Mouse (Mus musculus) forebrain, embryonic 15.5 days (tissue): Measurements from ENCODE around the gene Rassf4. TPM values are rescaled to one million over a fixed set of nuclear protein-coding genes. Genes with fewer than 3 reads are reported as not detected.
A peak's percentile ranks its signal among the peaks of the same experiment; 100 is the strongest.
"Not testable (repeated sequence)": the region's sequence is repeated elsewhere in the genome, so short reads cannot be mapped to it uniquely, and the experiment has no call there.

Experiments used
- ATAC-seq: fragments of 200-750 bp; cut with Nextera tagmentation; replicated peaks from 2 replicates; pipeline ENCODE4 v1.8.0; 2017; ENCODE audit warnings: mild to moderate bottlenecking, moderate TSS enrichment, moderate library complexity
- H3K27ac ChIP-seq: fragments of 300-500 bp; sonication (generic); replicated peaks from 2 replicates; pipeline ENCODE4 v1.5.1; 2015; ENCODE audit warnings: mild to moderate bottlenecking, inconsistent platforms
- H3K27me3 ChIP-seq: fragments of 300-500 bp; sonication (generic); 2 replicates; pipeline ENCODE4 v1.6.1; 2015; ENCODE audit warnings: inconsistent platforms
- H3K36me3 ChIP-seq: fragments of 300-500 bp; sonication (generic); 2 replicates; pipeline ENCODE4 v1.6.1; 2015; ENCODE audit warnings: mild to moderate bottlenecking, inconsistent platforms
- H3K4me1 ChIP-seq: fragments of 300-500 bp; sonication (generic); 2 replicates; pipeline ENCODE4 v1.6.1; 2015; ENCODE audit warnings: inconsistent platforms
- H3K4me2 ChIP-seq: fragments of 300-500 bp; sonication (generic); replicated peaks from 2 replicates; pipeline ENCODE4 v1.6.1; 2015; ENCODE audit warnings: mild to moderate bottlenecking, inconsistent platforms
- H3K4me3 ChIP-seq: fragments of 300-500 bp; sonication (generic); 2 replicates; pipeline ENCODE4 v1.5.1; 2015; ENCODE audit warnings: mild to moderate bottlenecking, inconsistent platforms
- H3K9ac ChIP-seq: fragments of 300-500 bp; sonication (generic); replicated peaks from 2 replicates; pipeline ENCODE4 v1.6.1; 2015; ENCODE audit warnings: mild to moderate bottlenecking, inconsistent platforms
- H3K9me3 ChIP-seq: fragments of 300-500 bp; sonication (generic); 2 replicates; pipeline ENCODE4 v1.6.1; 2016; ENCODE audit warnings: inconsistent platforms
- WGBS: fragments of 180-500 bp; shearing (Covaris S2); methylation state at CpG from one replicate; pipeline ENCODE4 v1.1.7; 2015; ENCODE audit warnings: mixed read lengths; 5-methylcytosine and 5-hydroxymethylcytosine counted together
- polyA plus RNA-seq: library from polyadenylated mRNA; unstranded; fragments of >200 nt; fragmentation: Nextera tagmentation; extraction: Ambion mirVana; gene quantifications from 2 replicates; pipeline ENCODE4 v1.2.1, GENCODE M21; 2015

Gene Rassf4
- polyA plus RNA-seq, 1 experiment from 2014 or later: 10.2 TPM

DNA sequence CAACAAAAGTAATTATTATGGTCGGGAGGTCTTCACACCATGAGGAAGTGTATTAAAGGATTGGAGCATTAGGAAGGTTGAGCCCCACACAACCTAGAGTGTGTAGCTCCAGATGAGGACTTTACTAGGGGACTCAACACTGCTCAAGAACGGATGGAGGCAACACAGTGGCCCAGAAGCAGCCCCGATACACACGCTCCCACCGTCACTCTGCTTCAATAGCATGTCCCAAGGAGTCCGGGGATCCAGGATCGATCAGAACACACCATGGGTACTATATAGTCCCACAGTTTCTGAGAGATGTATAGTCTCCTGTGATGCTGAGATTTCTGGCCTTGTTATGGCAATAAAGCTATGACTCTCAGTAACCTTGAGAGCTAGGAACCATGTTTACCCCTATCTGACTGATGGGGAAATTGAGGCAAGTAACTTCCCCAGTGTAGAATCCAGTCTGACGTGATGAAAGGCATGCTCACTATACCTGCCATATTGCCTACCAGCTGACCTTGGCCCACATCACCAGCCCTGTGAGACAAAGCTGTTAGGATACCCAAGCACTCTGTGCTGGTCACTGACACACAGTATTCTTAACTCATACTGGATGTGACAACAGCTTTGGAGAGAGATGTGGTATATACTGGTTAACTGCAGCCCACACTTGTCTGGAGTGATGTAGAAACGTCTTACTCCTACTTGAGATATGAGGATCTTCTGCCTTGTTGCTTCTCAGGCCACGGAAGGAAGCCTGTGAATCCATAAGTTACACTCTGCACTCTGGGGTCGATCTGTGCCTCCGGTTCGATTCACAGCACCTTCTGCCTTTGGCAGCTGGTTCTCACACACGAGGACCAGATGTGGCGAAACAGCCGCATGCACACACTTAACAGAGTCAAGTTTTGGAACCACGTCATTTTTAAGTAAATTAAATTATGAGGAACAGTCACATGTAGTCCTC is 39.7 kb downstream of the Rassf4 start:
- Histone ChIP-seq H3K4me1 (peaks cover 8% of the 10 kb centered on the region; the same call in 1 of the 2 replicates), H3K4me2 (no peak overlapping the region), H3K9ac (no peak overlapping the region), H3K4me3 (no peak overlapping the region), H3K27ac (no peak overlapping the region), H3K9me3 (no peaks in the 10 kb centered on the region), H3K27me3 (no peaks in the 10 kb centered on the region), H3K36me3 (no peaks in the 10 kb centered on the region)
- WGBS: 92% methylated on average over 17 of the region's 17 CpGs
- ATAC-seq: no peak

GRCm38 (mm10) chr6:116632129-116632528 is 41.6 kb downstream of the Rassf4 start:
- no peak for ATAC-seq
- whole genome bisulfite sequencing: 48% methylated on average over 1 of the region's 1 CpGs
- Histone ChIP-seq H3K27me3 (no peaks in the 10 kb centered on the region), H3K9ac (no peak overlapping the region), H3K4me2 (no peak overlapping the region), H3K4me1 (peaks cover 17% of the 10 kb centered on the region), H3K36me3 (no peaks in the 10 kb centered on the region), H3K27ac (no peak overlapping the region), H3K4me3 (no peak overlapping the region), H3K9me3 (no peaks in the 10 kb centered on the region)

DNA sequence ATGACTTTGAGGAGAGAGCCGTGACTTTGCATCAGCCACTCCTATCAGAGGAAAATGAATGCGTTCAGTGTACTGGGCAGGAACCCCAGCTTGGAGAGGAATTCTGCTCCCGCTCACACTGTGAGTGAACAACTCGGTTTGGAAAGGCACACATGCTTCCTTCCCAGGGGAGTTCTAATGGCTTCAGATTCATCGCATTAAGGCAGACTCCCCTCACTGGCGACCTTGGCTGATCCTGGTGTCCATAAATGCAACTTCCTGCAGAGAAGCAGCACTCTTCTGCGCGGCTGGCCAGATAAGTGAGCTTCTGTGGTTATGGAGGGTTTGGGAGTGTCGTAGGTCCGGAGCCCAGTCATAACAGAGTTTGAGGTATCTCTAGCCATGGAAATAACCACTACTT is 44.0 kb downstream of the Rassf4 start:
- Histone ChIP-seq H3K9ac (no peak overlapping the region), H3K27me3 (no peaks in the 10 kb centered on the region), H3K4me2 (no peak overlapping the region), H3K4me1 (peaks cover 26% of the 10 kb centered on the region), H3K9me3 (no peaks in the 10 kb centered on the region), H3K27ac (peak overlapping the region; percentile 95; the same call in 1 of the 2 replicates), H3K36me3 (peaks cover 18% of the 10 kb centered on the region), H3K4me3 (no peak overlapping the region)
- no peak for ATAC-seq
- WGBS: 91% methylated on average over 10 of the region's 10 CpGs

DNA sequence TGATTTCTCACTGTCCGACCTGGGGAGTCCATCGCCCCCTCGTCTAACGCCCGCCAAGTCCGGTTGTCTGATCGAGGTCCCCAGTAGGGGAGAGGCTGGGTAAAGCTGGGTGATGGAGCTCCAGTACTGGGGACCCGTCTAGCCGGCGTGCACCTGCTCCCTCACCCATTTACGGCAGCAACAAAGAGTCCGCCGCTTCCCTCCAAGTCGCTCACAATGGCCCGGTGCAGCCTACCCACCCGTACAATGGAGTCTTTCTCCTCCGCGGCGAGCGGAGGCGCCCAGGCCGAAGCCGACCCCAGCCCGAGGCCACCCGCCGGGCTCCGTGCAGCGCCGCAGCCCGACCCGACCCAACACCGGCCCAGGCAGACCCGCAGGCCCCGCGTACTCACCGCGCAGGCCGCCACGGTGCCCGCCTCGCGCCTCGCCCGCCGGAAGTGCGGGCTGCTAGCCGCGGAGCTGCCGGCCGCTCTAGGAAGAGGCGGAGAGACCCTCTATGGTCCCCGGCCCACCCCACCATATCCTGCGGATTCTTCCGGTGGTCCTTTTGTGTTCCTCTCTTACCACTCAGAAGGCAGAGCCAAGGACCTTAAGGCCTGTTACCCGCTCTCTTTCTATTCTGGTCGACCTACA is 45.1 kb downstream of the Rassf4 start, which contains the start of gene Zfp422:
Gene Zfp422 (minus strand): TSS at position 461 of the 633 bp plus-strand sequence.
- peak within 1 kb of the TSS; percentile 100 for H3K9ac ChIP-seq
- WGBS: under 1% methylated on average over 55 of the region's 56 CpGs
- H3K27me3 ChIP-seq: no peaks in the 10 kb centered on the region
- H3K4me2 ChIP-seq: peak within 1 kb of the TSS; percentile 65
- H3K9me3 ChIP-seq: no peaks in the 10 kb centered on the region
- H3K36me3 ChIP-seq: peaks cover 27% of the 10 kb centered on the region
- peak within 1 kb of the TSS; percentile 97 for H3K4me3 ChIP-seq
- ATAC-seq: peak; percentile 98
- H3K27ac ChIP-seq: peak within 1 kb of the TSS; percentile 95
- H3K4me1 ChIP-seq: peaks cover 26% of the 10 kb centered on the region

GRCm38 (mm10) chr6:116628095-116628494 is 45.7 kb downstream of the Rassf4 start:
- 9% methylated on average over 9 of the region's 9 CpGs for WGBS
- peak overlapping the region; percentile 65 for H3K4me2 ChIP-seq
- H3K4me3 ChIP-seq: peak overlapping the region; percentile 97
- H3K4me1 ChIP-seq: peaks cover 26% of the 10 kb centered on the region
- ATAC-seq: no peak
- peak overlapping the region; percentile 95 for H3K27ac ChIP-seq
- peak overlapping the region; percentile 100 for H3K9ac ChIP-seq
- H3K27me3 ChIP-seq: no peaks in the 10 kb centered on the region
- no peaks in the 10 kb centered on the region for H3K9me3 ChIP-seq
- H3K36me3 ChIP-seq: peaks cover 27% of the 10 kb centered on the region

GRCm38 (mm10) chr6:116626417-116626816 is 47.3 kb downstream of the Rassf4 start:
- ATAC-seq, H3K4me3 ChIP-seq: not testable (repeated sequence)
- 95% methylated on average over 9 of the region's 9 CpGs for WGBS

DNA sequence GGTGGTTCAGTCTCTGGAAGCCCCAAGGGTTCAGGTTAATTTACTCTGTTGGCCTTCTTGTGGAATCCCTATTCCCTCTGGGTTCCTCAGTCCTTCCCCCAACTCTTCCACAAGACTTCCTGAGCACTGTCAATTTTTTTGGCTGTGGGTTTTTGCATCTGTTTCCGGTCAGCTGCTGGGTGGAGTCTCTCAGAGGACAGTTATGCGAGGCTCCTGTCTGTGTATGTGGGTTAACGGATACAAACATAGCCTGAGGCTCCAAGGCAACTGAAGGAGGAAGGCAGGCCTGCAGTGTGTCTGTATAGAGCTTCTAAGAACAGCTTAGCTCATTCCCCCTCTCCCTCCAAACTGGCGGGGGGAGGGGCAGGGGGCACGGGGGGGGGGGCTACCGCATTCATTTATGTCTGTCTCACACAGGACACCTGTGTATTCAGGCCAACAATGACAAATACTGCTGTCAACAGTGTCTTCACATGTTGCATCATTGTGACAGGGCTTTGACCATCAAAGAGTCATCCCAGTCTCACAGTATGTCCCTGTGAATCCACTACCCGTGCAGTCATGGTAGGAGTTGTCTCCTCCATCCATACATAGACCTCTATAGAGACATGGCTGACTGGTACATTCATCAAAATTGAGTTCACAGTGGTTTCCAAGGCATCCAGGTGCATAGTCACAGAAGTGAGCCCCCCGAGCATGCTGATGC is 52.3 kb downstream of the Rassf4 start:
- H3K4me2 ChIP-seq: no peak overlapping the region
- 73% methylated on average over 8 of the region's 8 CpGs for WGBS
- H3K36me3 ChIP-seq: peaks cover 21% of the 10 kb centered on the region

More at GRCm38 (mm10) chr6:116626417-116626816, 47.3 kb downstream of the Rassf4 start:
- Histone ChIP-seq H3K4me1 (peaks cover 26% of the 10 kb centered on the region), H3K36me3 (peaks cover 27% of the 10 kb centered on the region)
- not testable (repeated sequence) for H3K9ac ChIP-seq, H3K27me3 ChIP-seq, H3K27ac ChIP-seq, H3K9me3 ChIP-seq, H3K4me2 ChIP-seq

DNA sequence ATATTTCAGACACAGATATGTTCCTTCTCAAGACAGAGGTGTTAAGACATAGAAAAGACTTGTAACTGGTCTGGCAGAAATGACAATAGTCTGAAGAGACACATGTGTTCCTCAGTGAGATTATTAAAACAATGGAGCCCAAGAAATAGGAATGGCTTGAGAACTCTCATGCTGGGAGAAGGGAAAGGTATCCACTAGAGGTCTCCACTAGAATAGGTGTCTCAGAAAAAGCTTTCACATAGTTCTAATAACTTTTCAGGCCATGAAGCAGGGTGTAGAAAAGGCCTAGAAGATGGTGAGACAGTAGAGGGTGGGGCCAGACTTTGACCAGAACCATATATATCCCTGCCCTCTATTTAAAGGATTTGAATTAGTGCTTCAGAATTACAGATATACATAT is 55.7 kb downstream of the Rassf4 start:
- no peak for ATAC-seq
- H3K9me3 ChIP-seq: no peaks in the 10 kb centered on the region
- no peak overlapping the region for H3K4me3 ChIP-seq

More for the DNA sequence above, 52.3 kb downstream of the Rassf4 start:
- Histone ChIP-seq H3K27me3 (no peaks in the 10 kb centered on the region), H3K9me3 (no peaks in the 10 kb centered on the region), H3K4me1 (peaks cover 8% of the 10 kb centered on the region), H3K9ac (no peak overlapping the region), H3K4me3 (no peak overlapping the region), H3K27ac (no peak overlapping the region)
- no peak for ATAC-seq

GRCm38 (mm10) chr6:116615719-116616118 is 58.0 kb downstream of the Rassf4 start:
- no peaks in the 10 kb centered on the region for H3K36me3 ChIP-seq
- 95% methylated on average over 2 of the region's 2 CpGs for WGBS

More for the DNA sequence above, 55.7 kb downstream of the Rassf4 start:
- no peak overlapping the region for H3K4me2 ChIP-seq
- no peak overlapping the region for H3K27ac ChIP-seq
- H3K9ac ChIP-seq: no peak overlapping the region
- no peaks in the 10 kb centered on the region for H3K27me3 ChIP-seq
- H3K36me3 ChIP-seq: no peaks in the 10 kb centered on the region
- H3K4me1 ChIP-seq: no peaks in the 10 kb centered on the region

DNA sequence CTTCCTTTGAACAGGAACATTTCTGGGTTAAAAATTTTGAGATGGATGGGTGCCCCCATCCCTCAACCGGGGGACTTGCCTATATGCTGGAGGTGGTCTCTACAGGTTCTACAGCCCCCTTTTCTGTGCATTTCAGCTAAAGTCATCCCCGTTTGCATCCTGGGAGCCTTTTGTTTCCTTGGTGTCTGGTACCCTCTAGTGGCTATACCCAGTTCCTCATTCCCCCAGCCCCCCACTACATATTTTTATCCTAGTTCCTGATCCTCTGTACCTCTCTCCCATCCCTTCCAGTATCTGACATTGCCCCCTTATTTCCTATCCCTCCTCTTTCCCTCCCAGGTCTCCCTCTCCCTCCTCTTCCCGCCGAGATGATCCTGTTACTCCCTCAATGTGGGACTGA is 66.5 kb downstream of the Rassf4 start:
- WGBS: 53% methylated on average over 4 of the region's 4 CpGs
- H3K4me3 ChIP-seq: no peak overlapping the region

More at GRCm38 (mm10) chr6:116615719-116616118, 58.0 kb downstream of the Rassf4 start:
- H3K9ac ChIP-seq: no peak overlapping the region
- no peak for ATAC-seq
- H3K9me3 ChIP-seq: no peaks in the 10 kb centered on the region
- H3K4me3 ChIP-seq: no peak overlapping the region
- H3K27ac ChIP-seq: no peak overlapping the region
- no peaks in the 10 kb centered on the region for H3K4me1 ChIP-seq
- no peak overlapping the region for H3K4me2 ChIP-seq
- H3K27me3 ChIP-seq: no peaks in the 10 kb centered on the region

DNA sequence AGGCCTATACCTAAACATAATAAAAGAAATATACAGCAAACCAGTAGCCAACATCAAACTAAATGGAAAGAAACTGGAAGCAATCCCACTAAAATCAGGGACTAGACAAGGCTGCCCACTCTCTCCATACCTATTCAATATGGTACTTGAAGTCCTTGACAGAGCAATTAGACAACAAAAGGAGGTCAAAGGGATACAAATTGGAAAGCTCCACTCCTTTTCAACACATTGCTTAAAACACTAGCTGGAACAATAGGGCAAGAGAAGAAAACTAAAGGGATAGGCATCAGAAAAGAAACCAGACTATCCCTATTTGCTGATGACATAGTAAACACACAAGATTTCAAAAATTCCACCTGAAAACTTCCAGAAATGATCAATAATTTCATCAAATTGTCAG is 72.8 kb downstream of the Rassf4 start:
- H3K36me3 ChIP-seq, H3K27me3 ChIP-seq, H3K9me3 ChIP-seq, H3K4me1 ChIP-seq, H3K27ac ChIP-seq, ATAC-seq, H3K4me3 ChIP-seq, H3K9ac ChIP-seq, H3K4me2 ChIP-seq: not testable (repeated sequence)

More for the DNA sequence above, 66.5 kb downstream of the Rassf4 start:
- H3K9me3 ChIP-seq: no peaks in the 10 kb centered on the region
- no peak overlapping the region for H3K9ac ChIP-seq
- ATAC-seq: no peak
- no peaks in the 10 kb centered on the region for H3K27me3 ChIP-seq
- no peak overlapping the region for H3K27ac ChIP-seq
- no peaks in the 10 kb centered on the region for H3K36me3 ChIP-seq
- H3K4me2 ChIP-seq: no peak overlapping the region
- no peaks in the 10 kb centered on the region for H3K4me1 ChIP-seq

DNA sequence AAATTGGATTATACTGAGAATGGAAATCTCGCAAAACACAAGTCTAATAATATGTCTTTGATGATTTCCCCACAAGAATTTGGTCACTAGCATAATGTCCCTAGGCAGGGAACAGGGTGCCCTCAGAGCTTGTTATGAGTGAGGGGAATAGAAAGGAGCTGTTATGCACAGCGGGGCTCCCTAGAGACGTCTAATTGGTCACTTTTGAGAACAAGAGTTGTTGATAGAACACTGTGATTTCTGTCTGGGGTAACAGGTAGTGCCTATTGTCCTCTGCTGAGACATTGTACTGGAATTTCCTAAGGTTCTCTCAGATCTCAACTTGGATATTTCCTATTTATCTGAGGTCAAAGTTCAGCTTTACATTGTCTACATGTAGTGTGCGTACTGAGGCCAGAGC is 89.7 kb downstream of the Rassf4 start, which contains the start of gene Olfr215:
Gene Olfr215 (minus strand): TSS at position 101 of the 400 bp plus-strand sequence.
- ATAC-seq: no peak
- Histone ChIP-seq H3K4me3 (no peak within 1 kb of the TSS), H3K27ac (no peak within 1 kb of the TSS), H3K4me1 (no peaks in the 10 kb centered on the region), H3K36me3 (no peaks in the 10 kb centered on the region), H3K9ac (no peak within 1 kb of the TSS), H3K27me3 (no peaks in the 10 kb centered on the region), H3K4me2 (no peak within 1 kb of the TSS), H3K9me3 (no peaks in the 10 kb centered on the region)
- 54% methylated on average over 4 of the region's 4 CpGs for WGBS
